Mouse (Mus musculus) ES-Bruce4 (cell line): ENCODE measurements around the gene Grip2.

ENCODE experiments used
- CTCF ChIP-seq: IDR thresholded peaks from one replicate; pipeline ENCODE4 v1.8.1; 2011; ENCODE audit warnings: low read depth, low read length
- EP300 ChIP-seq: IDR thresholded peaks from 2 replicates; pipeline ENCODE4 v1.6.1; 2011; ENCODE audit warnings: low read depth, low read length; ENCODE audit not compliant: insufficient read depth
- POLR2A ChIP-seq: IDR thresholded peaks from one replicate; pipeline ENCODE4 v1.8.1; 2011; ENCODE audit warnings: low read length; ENCODE audit not compliant: insufficient read depth

GRCm38 (mm10) chr6:91785018-91785417 lies 42.0 kb downstream of the Grip2 start:
- no peak for TF ChIP-seq POLR2A
- TF ChIP-seq CTCF = no peak
- no peak for TF ChIP-seq EP300
